Mouse (Mus musculus) heart, embryonic 12.5 days (tissue): Measurements from ENCODE around the gene Slc15a5. TPM values are rescaled to one million over a fixed set of nuclear protein-coding genes. Genes with fewer than 3 reads are reported as not detected.

Experiments
- ATAC-seq: fragments of 200-750 bp; cut with Nextera tagmentation; 2 replicates; pipeline ENCODE4 v1.8.0; 2017; ENCODE audit warnings: moderate TSS enrichment, moderate library complexity; ENCODE audit not compliant: insufficient number of reproducible peaks, low FRiP score
- H3K27ac ChIP-seq: fragments of 300-500 bp; sonication (generic); 2 replicates; pipeline ENCODE4 v1.5.1; 2016; ENCODE audit warnings: mild to moderate bottlenecking, moderate library complexity; ENCODE audit not compliant: poor library complexity, severe bottlenecking
- H3K27me3 ChIP-seq: fragments of 300-500 bp; sonication (generic); replicated peaks from 2 replicates; pipeline ENCODE4 v1.6.1; 2016; ENCODE audit warnings: mild to moderate bottlenecking, moderate library complexity
- H3K36me3 ChIP-seq: fragments of 300-500 bp; sonication (generic); 2 replicates; pipeline ENCODE4 v1.6.1; 2016; ENCODE audit warnings: mild to moderate bottlenecking, moderate library complexity
- H3K4me1 ChIP-seq: fragments of 300-500 bp; sonication (generic); replicated peaks from 2 replicates; pipeline ENCODE4 v1.6.1; 2016; ENCODE audit warnings: mild to moderate bottlenecking
- H3K4me2 ChIP-seq: fragments of 300-500 bp; sonication (generic); 2 replicates; pipeline ENCODE4 v1.6.1; 2016; ENCODE audit warnings: mild to moderate bottlenecking, moderate library complexity
- H3K4me3 ChIP-seq: fragments of 300-500 bp; sonication (generic); 2 replicates; pipeline ENCODE4 v1.5.1; 2016; ENCODE audit warnings: mild to moderate bottlenecking
- H3K9ac ChIP-seq: fragments of 300-500 bp; sonication (generic); 2 replicates; pipeline ENCODE4 v1.6.1; 2016; ENCODE audit warnings: mild to moderate bottlenecking, moderate library complexity
- H3K9me3 ChIP-seq: fragments of 300-500 bp; sonication (generic); replicated peaks from 2 replicates; pipeline ENCODE4 v1.6.1; 2016; ENCODE audit warnings: mild to moderate bottlenecking, moderate library complexity
- WGBS: fragments of 180-500 bp; shearing (Covaris S2); methylation state at CpG from one replicate; pipeline ENCODE4 v1.1.7; 2016; 5-methylcytosine and 5-hydroxymethylcytosine counted together
- polyA plus RNA-seq: library from polyadenylated mRNA; unstranded; fragments of >200 nt; fragmentation: Nextera tagmentation; extraction: Ambion mirVana; gene quantifications from 2 replicates; pipeline ENCODE4 v1.2.1, GENCODE M21; 2016

The Slc15a5 gene
- polyA plus RNA-seq, 1 experiment from 2014 or later: not detected

- Histone ChIP-seq H3K9me3 (no peaks in the 10 kb centered on the region), H3K27me3 (no peaks in the 10 kb centered on the region), H3K4me1 (no peaks in the 10 kb centered on the region), H3K9ac (no peak overlapping the region), H3K36me3 (no peaks in the 10 kb centered on the region), H3K4me3 (no peak overlapping the region), H3K27ac (no peak overlapping the region), H3K4me2 (no peak overlapping the region)
- WGBS: 79% methylated on average over 6 of the region's 6 CpGs
- no peak for ATAC-seq
Observed at GRCm38 (mm10) chr6:137957630-137958029, 122.1 kb downstream of the Slc15a5 start.

DNA sequence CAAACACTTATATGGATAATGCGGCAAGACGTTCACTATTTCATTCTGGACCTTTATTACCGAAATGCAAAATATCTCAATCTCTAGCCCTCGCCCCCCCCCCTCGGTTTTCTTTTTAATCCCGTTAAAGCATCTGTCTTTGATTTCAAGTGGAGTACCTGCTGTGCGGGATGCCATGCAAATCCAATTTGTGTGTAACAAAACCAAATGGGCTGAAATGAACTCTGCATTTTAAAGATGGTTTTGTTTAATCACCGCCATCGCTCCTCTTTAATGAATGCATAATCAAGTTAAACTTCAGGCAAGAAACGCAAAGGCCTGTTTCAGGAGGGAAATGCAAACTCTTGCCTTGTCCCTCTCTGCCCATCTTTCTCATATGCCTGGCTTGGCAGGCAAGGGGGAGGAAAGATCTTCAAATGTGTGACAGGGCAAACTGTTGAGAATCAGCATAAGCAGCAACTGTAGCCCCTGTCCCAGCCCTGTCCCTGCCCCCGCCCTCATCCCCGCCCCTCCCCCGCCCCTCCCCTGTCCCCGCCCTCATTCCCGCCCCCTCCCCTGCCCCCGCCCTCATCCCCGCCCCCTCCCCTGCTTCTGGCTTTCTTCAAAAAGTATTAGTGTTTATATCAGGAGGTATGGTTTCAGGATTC, 122.8 kb downstream of the Slc15a5 start:
- 45% methylated on average over 17 of the region's 17 CpGs for WGBS
- no peaks in the 10 kb centered on the region for H3K27me3 ChIP-seq
- no peaks in the 10 kb centered on the region for H3K9me3 ChIP-seq
- no peaks in the 10 kb centered on the region for H3K36me3 ChIP-seq
- H3K9ac ChIP-seq: no peak overlapping the region
- no peak overlapping the region for H3K27ac ChIP-seq
- ATAC-seq: no peak
- no peak overlapping the region for H3K4me2 ChIP-seq
- no peak overlapping the region for H3K4me3 ChIP-seq
- no peaks in the 10 kb centered on the region for H3K4me1 ChIP-seq

- Histone ChIP-seq H3K4me1 (peaks cover 6% of the 10 kb centered on the region; the same call in 1 of the 2 replicates), H3K9me3 (no peaks in the 10 kb centered on the region), H3K9ac (no peak overlapping the region), H3K4me2 (no peak overlapping the region), H3K36me3 (no peaks in the 10 kb centered on the region), H3K4me3 (no peak overlapping the region), H3K27me3 (no peaks in the 10 kb centered on the region), H3K27ac (no peak overlapping the region)
- no peak for ATAC-seq
- 59% methylated on average over 10 of the region's 10 CpGs for WGBS
Observed at GRCm38 (mm10) chr6:137946520-137946919, 133.2 kb downstream of the Slc15a5 start.

DNA sequence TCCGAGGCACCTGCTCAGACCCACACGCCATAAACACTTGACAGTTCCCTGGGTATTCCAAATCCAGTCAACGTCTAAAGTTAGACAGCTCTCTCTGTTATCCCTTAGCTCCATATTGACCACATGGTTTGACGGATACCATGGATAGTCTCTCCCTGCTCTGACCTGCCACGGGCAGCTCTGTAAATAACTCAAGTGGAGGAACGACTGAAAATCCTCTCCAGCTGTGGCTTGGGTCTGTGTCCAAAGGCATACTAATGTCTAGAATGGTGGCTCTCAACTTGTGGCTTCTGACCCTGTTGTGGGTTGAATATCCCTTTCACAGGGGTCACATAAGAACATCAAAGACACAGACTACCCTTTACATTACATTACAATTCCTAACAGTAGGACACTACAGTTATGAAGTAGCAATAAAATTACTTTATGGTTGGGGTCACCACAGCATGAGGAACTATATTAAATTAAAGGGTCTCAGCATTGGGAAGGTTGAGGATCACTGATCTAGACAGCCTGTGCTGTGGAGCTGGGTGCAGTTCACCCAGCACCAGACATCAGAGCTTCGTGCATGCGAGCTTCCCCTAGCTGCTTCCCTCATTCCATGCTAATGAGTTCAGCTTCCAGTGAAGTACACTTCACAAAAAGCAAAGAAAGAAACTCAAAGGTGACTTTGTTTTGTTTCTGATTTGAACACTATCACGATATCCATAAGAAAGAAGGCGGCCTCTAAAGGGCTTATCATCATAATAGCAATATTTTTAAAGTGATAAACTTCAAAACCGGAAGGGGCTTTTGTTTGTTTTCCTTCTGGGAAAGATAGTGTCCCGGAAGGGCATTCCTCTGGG, 139.1 kb downstream of the Slc15a5 start:
- peak; percentile 64; the same call in 1 of the 2 replicates for ATAC-seq
- Histone ChIP-seq H3K27ac (no peak overlapping the region), H3K27me3 (no peaks in the 10 kb centered on the region), H3K4me3 (no peak overlapping the region), H3K4me2 (no peak overlapping the region), H3K4me1 (peaks cover 14% of the 10 kb centered on the region), H3K9me3 (no peaks in the 10 kb centered on the region), H3K36me3 (no peaks in the 10 kb centered on the region), H3K9ac (no peak overlapping the region)
- WGBS: 28% methylated on average over 12 of the region's 12 CpGs

DNA sequence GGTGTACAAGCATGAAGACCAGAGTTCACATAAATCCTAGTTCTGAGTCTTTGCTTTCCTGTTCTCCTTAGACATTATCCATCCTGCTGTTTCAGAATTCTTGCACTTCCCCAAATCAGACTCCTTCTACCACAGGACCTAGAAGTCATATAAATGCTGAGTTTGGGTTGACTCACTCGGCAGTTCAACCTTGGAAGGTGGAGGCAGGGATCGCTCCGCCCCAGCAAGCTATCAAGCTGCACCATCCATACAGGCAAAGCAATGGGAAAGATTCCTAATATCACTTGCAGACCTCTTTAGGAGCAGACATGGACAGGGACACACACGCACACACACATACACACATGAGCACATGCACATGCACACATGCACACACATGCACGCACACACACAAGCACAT, 142.2 kb downstream of the Slc15a5 start:
- Histone ChIP-seq H3K4me2 (no peak overlapping the region), H3K36me3 (no peaks in the 10 kb centered on the region)
- WGBS: 87% methylated on average over 5 of the region's 5 CpGs

GRCm38 (mm10) chr6:137936268-137936667, 143.4 kb downstream of the Slc15a5 start:
- Histone ChIP-seq H3K4me2 (no peak overlapping the region), H3K9ac (no peak overlapping the region), H3K9me3 (no peaks in the 10 kb centered on the region), H3K27me3 (no peaks in the 10 kb centered on the region), H3K4me3 (no peak overlapping the region), H3K4me1 (peaks cover 11% of the 10 kb centered on the region), H3K27ac (no peak overlapping the region), H3K36me3 (no peaks in the 10 kb centered on the region)
- ATAC-seq: no peak
- WGBS: 79% methylated on average over 1 of the region's 1 CpGs

More for the DNA sequence above, 142.2 kb downstream of the Slc15a5 start:
- no peak for ATAC-seq
- no peak overlapping the region for H3K27ac ChIP-seq
- H3K4me1 ChIP-seq: peaks cover 13% of the 10 kb centered on the region
- no peaks in the 10 kb centered on the region for H3K27me3 ChIP-seq
- no peaks in the 10 kb centered on the region for H3K9me3 ChIP-seq
- no peak overlapping the region for H3K9ac ChIP-seq
- H3K4me3 ChIP-seq: no peak overlapping the region

DNA sequence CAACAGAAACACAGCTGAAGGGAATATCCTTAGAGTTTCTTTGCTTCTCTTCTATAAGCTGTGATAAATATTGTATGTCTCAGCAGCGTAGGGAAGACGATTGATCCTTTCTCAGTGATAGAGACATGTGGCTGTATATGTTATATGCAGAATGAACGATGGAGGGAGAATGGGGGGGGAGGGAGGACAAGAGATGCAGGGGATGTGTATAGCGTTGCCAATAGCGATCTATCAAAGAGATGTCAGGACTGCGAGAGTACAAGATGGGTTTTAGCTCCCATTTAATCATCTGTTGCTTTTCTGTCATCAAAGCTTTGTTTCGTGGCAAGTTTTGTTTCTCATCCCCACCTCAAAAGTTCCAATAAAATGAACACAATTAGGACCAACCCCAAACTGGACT, 143.9 kb downstream of the Slc15a5 start:
- Histone ChIP-seq H3K9ac (no peak overlapping the region), H3K27me3 (no peaks in the 10 kb centered on the region), H3K4me1 (peaks cover 8% of the 10 kb centered on the region), H3K27ac (no peak overlapping the region), H3K4me2 (no peak overlapping the region), H3K36me3 (no peaks in the 10 kb centered on the region), H3K9me3 (no peaks in the 10 kb centered on the region), H3K4me3 (no peak overlapping the region)
- WGBS: 77% methylated on average over 7 of the region's 7 CpGs
- ATAC-seq: no peak

- Histone ChIP-seq H3K9ac (no peak overlapping the region), H3K4me1 (peaks cover 4% of the 10 kb centered on the region), H3K36me3 (no peaks in the 10 kb centered on the region), H3K4me2 (no peak overlapping the region), H3K27me3 (no peaks in the 10 kb centered on the region), H3K4me3 (no peak overlapping the region), H3K9me3 (no peaks in the 10 kb centered on the region), H3K27ac (no peak overlapping the region)
- ATAC-seq: no peak
- WGBS: 57% methylated on average over 8 of the region's 8 CpGs
Observed at GRCm38 (mm10) chr6:137935341-137935740, 144.4 kb downstream of the Slc15a5 start.

GRCm38 (mm10) chr6:137934545-137935298, 145.0 kb downstream of the Slc15a5 start:
- no peak overlapping the region for H3K4me2 ChIP-seq
- H3K36me3 ChIP-seq: no peaks in the 10 kb centered on the region
- no peak overlapping the region for H3K9ac ChIP-seq
- H3K4me1 ChIP-seq: no peaks in the 10 kb centered on the region; the same call in 1 of the 2 replicates
- H3K9me3 ChIP-seq: no peaks in the 10 kb centered on the region
- no peaks in the 10 kb centered on the region for H3K27me3 ChIP-seq
- H3K4me3 ChIP-seq: no peak overlapping the region
- WGBS: 63% methylated on average over 3 of the region's 3 CpGs
- H3K27ac ChIP-seq: no peak overlapping the region
- no peak for ATAC-seq
